Mouse (Mus musculus) liver, embryonic 15.5 days (tissue): ENCODE results near the gene Ddo. TPM values are rescaled to one million over a fixed set of nuclear protein-coding genes. Genes with fewer than 3 reads are reported as not detected.

Experiments used
- ATAC-seq: fragments of 200-750 bp; cut with Nextera tagmentation; 2 replicates; pipeline ENCODE4 v1.8.0; 2017; ENCODE audit warnings: moderate number of reproducible peaks, mild to moderate bottlenecking, moderate library complexity; ENCODE audit not compliant: insufficient read depth
- H3K27ac ChIP-seq: fragments of 300-500 bp; sonication (generic); replicated peaks from 2 replicates; pipeline ENCODE4 v1.5.1; 2015; ENCODE audit warnings: mild to moderate bottlenecking, inconsistent platforms
- H3K27me3 ChIP-seq: fragments of 300-500 bp; sonication (generic); 2 replicates; pipeline ENCODE4 v1.6.1; 2015; ENCODE audit warnings: mild to moderate bottlenecking, inconsistent platforms
- H3K36me3 ChIP-seq: fragments of 300-500 bp; sonication (generic); replicated peaks from 2 replicates; pipeline ENCODE4 v1.6.1; 2015; ENCODE audit warnings: moderate library complexity, mild to moderate bottlenecking, inconsistent platforms
- H3K4me1 ChIP-seq: fragments of 300-500 bp; sonication (generic); replicated peaks from 2 replicates; pipeline ENCODE4 v1.6.1; 2015; ENCODE audit warnings: inconsistent platforms
- H3K4me2 ChIP-seq: fragments of 300-500 bp; sonication (generic); 2 replicates; pipeline ENCODE4 v1.6.1; 2015; ENCODE audit warnings: moderate library complexity, mild to moderate bottlenecking, inconsistent platforms
- H3K4me3 ChIP-seq: fragments of 300-500 bp; sonication (generic); replicated peaks from 2 replicates; pipeline ENCODE4 v1.5.1; 2015; ENCODE audit warnings: mild to moderate bottlenecking, inconsistent platforms
- H3K9ac ChIP-seq: fragments of 300-500 bp; sonication (generic); 2 replicates; pipeline ENCODE4 v1.6.1; 2015; ENCODE audit warnings: moderate library complexity, mild to moderate bottlenecking, inconsistent platforms
- H3K9me3 ChIP-seq: fragments of 300-500 bp; sonication (generic); replicated peaks from 2 replicates; pipeline ENCODE4 v1.6.1; 2016; ENCODE audit warnings: inconsistent platforms
- WGBS: fragments of 180-500 bp; shearing (Covaris S2); methylation state at CpG from one replicate; pipeline ENCODE4 v1.1.7; 2015; ENCODE audit warnings: mixed read lengths; ENCODE audit not compliant: insufficient replicate concordance; 5-methylcytosine and 5-hydroxymethylcytosine counted together
- polyA plus RNA-seq: library from polyadenylated mRNA; unstranded; fragments of >200 nt; fragmentation: Nextera tagmentation; extraction: Ambion mirVana; gene quantifications from 2 replicates; pipeline ENCODE4 v1.2.1, GENCODE M21; 2015

Ddo gene
- polyA plus RNA-seq, 1 experiment from 2014 or later, result 0.03 TPM

DNA sequence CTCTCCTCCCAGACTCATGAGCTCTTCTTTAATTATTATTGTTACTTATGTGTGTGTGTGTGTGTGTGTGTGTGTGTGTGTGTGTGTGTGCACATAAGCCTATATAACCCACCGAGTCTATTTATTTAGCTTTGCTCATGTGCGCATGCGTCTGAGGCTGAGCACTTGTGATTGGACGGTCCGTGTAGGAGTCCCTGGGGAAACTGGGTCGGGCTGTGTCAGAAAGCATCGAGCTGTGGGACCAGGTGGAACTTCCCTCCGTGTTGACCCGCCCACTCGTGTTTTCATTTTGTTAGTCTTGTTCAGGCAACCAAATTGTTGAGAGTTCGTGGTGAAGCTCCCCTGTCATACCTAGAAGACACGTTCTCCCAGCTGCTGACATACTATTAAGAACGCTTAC lies 88.6 kb downstream of the Ddo start:
- WGBS, result 79% methylated on average over 13 of the region's 13 CpGs
- no peak for ATAC-seq

GRCm38 (mm10) chr10:40719062-40719461 lies 89.3 kb downstream of the Ddo start:
- H3K4me3 ChIP-seq, result no peak overlapping the region
- no peak overlapping the region for H3K9ac ChIP-seq
- no peaks in the 10 kb centered on the region for H3K36me3 ChIP-seq
- no peak overlapping the region for H3K4me2 ChIP-seq
- H3K27me3 ChIP-seq, result no peaks in the 10 kb centered on the region
- no peaks in the 10 kb centered on the region for H3K9me3 ChIP-seq
- ATAC-seq, result no peak
- H3K27ac ChIP-seq, result no peak overlapping the region
- 55% methylated on average over 6 of the region's 6 CpGs for WGBS
- no peaks in the 10 kb centered on the region for H3K4me1 ChIP-seq

More for the DNA sequence above, 88.6 kb downstream of the Ddo start:
- no peak overlapping the region for H3K9ac ChIP-seq
- H3K27ac ChIP-seq, result no peak overlapping the region
- H3K9me3 ChIP-seq, result no peaks in the 10 kb centered on the region
- no peaks in the 10 kb centered on the region for H3K36me3 ChIP-seq
- no peaks in the 10 kb centered on the region for H3K27me3 ChIP-seq
- H3K4me1 ChIP-seq, result peaks cover under 1% of the 10 kb centered on the region; the same call in 1 of the 2 replicates
- no peak overlapping the region for H3K4me2 ChIP-seq
- no peak overlapping the region for H3K4me3 ChIP-seq

- Histone ChIP-seq H3K9ac (no peak overlapping the region), H3K4me3 (no peak overlapping the region), H3K4me1 (no peaks in the 10 kb centered on the region), H3K27me3 (no peaks in the 10 kb centered on the region), H3K27ac (no peak overlapping the region), H3K9me3 (no peaks in the 10 kb centered on the region), H3K4me2 (no peak overlapping the region), H3K36me3 (no peaks in the 10 kb centered on the region)
- no peak for ATAC-seq
- 61% methylated on average over 5 of the region's 5 CpGs for WGBS
Measured at GRCm38 (mm10) chr10:40720883-40721282, 91.1 kb downstream of the Ddo start.

- H3K27ac ChIP-seq, result no peak overlapping the region
- H3K9ac ChIP-seq, result no peak overlapping the region
- H3K27me3 ChIP-seq, result peaks cover 5% of the 10 kb centered on the region; the same call in 1 of the 2 replicates
- no peaks in the 10 kb centered on the region for H3K9me3 ChIP-seq
- H3K4me3 ChIP-seq, result no peak overlapping the region
- no peaks in the 10 kb centered on the region for H3K36me3 ChIP-seq
- 54% methylated on average over 6 of the region's 6 CpGs for WGBS
- no peaks in the 10 kb centered on the region for H3K4me1 ChIP-seq
- no peak for ATAC-seq
- no peak overlapping the region for H3K4me2 ChIP-seq
Measured at GRCm38 (mm10) chr10:40724342-40724741, 94.5 kb downstream of the Ddo start.

GRCm38 (mm10) chr10:40725066-40725465 lies 95.3 kb downstream of the Ddo start:
- H3K4me2 ChIP-seq, result no peak overlapping the region
- no peak overlapping the region for H3K4me3 ChIP-seq
- H3K9ac ChIP-seq, result no peak overlapping the region
- no peaks in the 10 kb centered on the region for H3K4me1 ChIP-seq
- 45% methylated on average over 4 of the region's 4 CpGs for WGBS
- no peaks in the 10 kb centered on the region for H3K9me3 ChIP-seq
- H3K36me3 ChIP-seq, result no peaks in the 10 kb centered on the region
- no peak for ATAC-seq
- no peak overlapping the region for H3K27ac ChIP-seq
- H3K27me3 ChIP-seq, result peaks cover 5% of the 10 kb centered on the region; the same call in 1 of the 2 replicates

DNA sequence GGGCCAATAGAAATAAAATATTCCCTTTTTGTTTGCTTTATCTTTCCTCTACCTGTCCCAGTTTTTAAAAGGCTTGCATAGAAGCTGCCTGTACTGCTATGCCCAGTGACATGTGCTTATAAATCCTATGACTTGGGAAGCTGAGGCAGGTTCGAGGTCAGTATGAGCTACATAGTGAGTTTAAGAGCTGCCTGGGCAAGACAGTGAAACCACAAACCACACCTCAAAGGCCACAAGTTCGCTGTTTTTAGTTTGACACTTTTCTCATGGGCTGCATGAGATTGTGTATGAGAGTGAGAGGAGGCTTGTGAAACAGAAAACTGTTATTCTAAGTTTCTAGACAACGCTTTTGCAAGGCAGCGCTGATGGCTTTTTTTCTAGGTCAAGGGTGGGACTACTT lies 95.7 kb downstream of the Ddo start:
- ATAC-seq, result no peak
- H3K9me3 ChIP-seq, result no peaks in the 10 kb centered on the region
- 28% methylated on average over 4 of the region's 4 CpGs for WGBS

DNA sequence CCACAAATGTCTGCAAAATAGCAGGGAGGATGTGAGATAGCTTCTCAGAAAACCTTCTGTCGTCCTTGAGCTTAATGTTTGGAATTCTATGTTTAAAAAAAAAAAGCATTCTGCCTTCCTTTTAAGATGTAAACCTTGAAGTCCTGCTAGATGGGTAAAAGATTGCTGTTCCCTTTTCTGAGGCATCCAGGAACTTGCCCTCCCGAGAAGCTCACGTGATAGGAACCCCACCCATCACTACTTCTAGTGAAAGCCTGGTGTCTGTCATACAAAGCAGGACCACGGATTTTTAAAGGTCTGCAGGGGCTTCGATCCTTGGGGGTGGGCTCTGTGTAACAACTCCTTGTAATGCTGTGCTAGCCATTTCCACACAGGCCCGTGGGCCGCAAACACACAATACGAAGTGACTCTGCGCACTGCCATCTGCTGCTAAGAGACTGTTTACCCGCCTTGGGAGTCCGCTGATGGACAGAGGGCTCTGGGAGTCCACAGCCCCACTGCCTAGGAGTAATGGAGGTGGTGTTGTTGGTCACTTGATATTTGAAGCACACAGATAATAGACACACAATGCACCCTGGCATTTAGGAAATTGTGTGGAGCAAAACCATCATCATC lies 96.6 kb downstream of the Ddo start:
- no peaks in the 10 kb centered on the region for H3K9me3 ChIP-seq
- 44% methylated on average over 11 of the region's 11 CpGs for WGBS
- no peak overlapping the region for H3K27ac ChIP-seq
- no peak overlapping the region for H3K4me3 ChIP-seq
- H3K36me3 ChIP-seq, result no peaks in the 10 kb centered on the region
- H3K9ac ChIP-seq, result no peak overlapping the region
- peaks cover 5% of the 10 kb centered on the region; the same call in 1 of the 2 replicates for H3K27me3 ChIP-seq
- H3K4me1 ChIP-seq, result no peaks in the 10 kb centered on the region
- ATAC-seq, result no peak
- H3K4me2 ChIP-seq, result no peak overlapping the region

More for the DNA sequence above, 95.7 kb downstream of the Ddo start:
- Histone ChIP-seq H3K9ac (no peak overlapping the region), H3K4me3 (no peak overlapping the region), H3K36me3 (no peaks in the 10 kb centered on the region), H3K4me2 (no peak overlapping the region), H3K27me3 (peaks cover 5% of the 10 kb centered on the region; the same call in 1 of the 2 replicates), H3K27ac (no peak overlapping the region), H3K4me1 (no peaks in the 10 kb centered on the region)

GRCm38 (mm10) chr10:40726989-40727388 lies 97.2 kb downstream of the Ddo start:
- Histone ChIP-seq H3K27ac (no peak overlapping the region), H3K36me3 (no peaks in the 10 kb centered on the region), H3K27me3 (peaks cover 5% of the 10 kb centered on the region; the same call in 1 of the 2 replicates), H3K4me3 (no peak overlapping the region), H3K4me1 (no peaks in the 10 kb centered on the region), H3K4me2 (no peak overlapping the region), H3K9ac (no peak overlapping the region), H3K9me3 (no peaks in the 10 kb centered on the region)
- 51% methylated on average over 5 of the region's 5 CpGs for WGBS
- ATAC-seq, result no peak

GRCm38 (mm10) chr10:40730200-40730599 lies 100.4 kb downstream of the Ddo start:
- H3K4me2 ChIP-seq, result no peak overlapping the region
- H3K36me3 ChIP-seq, result no peaks in the 10 kb centered on the region
- 57% methylated on average over 5 of the region's 5 CpGs for WGBS
- no peak overlapping the region for H3K9ac ChIP-seq
- H3K4me3 ChIP-seq, result no peak overlapping the region
- no peaks in the 10 kb centered on the region for H3K4me1 ChIP-seq
- H3K9me3 ChIP-seq, result no peaks in the 10 kb centered on the region
- H3K27me3 ChIP-seq, result peaks cover 5% of the 10 kb centered on the region; the same call in 1 of the 2 replicates
- H3K27ac ChIP-seq, result no peak overlapping the region
- no peak for ATAC-seq

Other genes with a start within 250 kb of the Ddo start
- gene Slc22a16, start 59.7 kb upstream of the Ddo start, polyA plus RNA-seq, result not detected in 2 replicates
- gene Mettl24, start 53.3 kb downstream of the Ddo start, polyA plus RNA-seq, result 0.35 and 0.37 TPM in 2 replicates